Mouse (Mus musculus) ES-E14 (cell line): ENCODE data around the gene Olfr805. TPM values are rescaled to one million over a fixed set of nuclear protein-coding genes. Genes with fewer than 3 reads are reported as not detected.

Experiments
- DNase-seq: peaks from one replicate; pipeline ENCODE4 v3.0.0-alpha.2; 2013; ENCODE audit warnings: low read depth, low spot score
- H3K27ac ChIP-seq: 2 replicates; pipeline ENCODE4 v1.5.1; 2012; ENCODE audit warnings: low read depth, mild to moderate bottlenecking, low read length, moderate library complexity, mixed read lengths; ENCODE audit not compliant: poor library complexity, insufficient read depth, severe bottlenecking
- H3K36me3 ChIP-seq: 2 replicates; pipeline ENCODE4 v1.6.1; 2012; ENCODE audit warnings: mild to moderate bottlenecking, low read length, moderate library complexity, mixed read lengths; ENCODE audit not compliant: control insufficient read depth, poor library complexity, insufficient read depth, severe bottlenecking
- H3K4me1 ChIP-seq, 2 experiments: fragments of 150-350 bp in 1 of 2; sonication (generic) in 1 of 2; 2 replicates each; pipeline ENCODE4 v1.6.1; 2012; ENCODE audit warnings: low read length in 2 of 2, mild to moderate bottlenecking in 1 of 2, mixed read lengths in 1 of 2; ENCODE audit not compliant: control insufficient read depth in 2 of 2, insufficient read depth in 2 of 2, poor library complexity in 1 of 2
- H3K4me3 ChIP-seq, 2 experiments: fragments of 150-350 bp in 1 of 2; sonication (generic) in 1 of 2; 2 replicates each; pipeline ENCODE4 v1.5.1; 2012; ENCODE audit warnings: low read length in 2 of 2, low read depth in 1 of 2, mild to moderate bottlenecking in 1 of 2, mixed read lengths in 1 of 2; ENCODE audit not compliant: insufficient read depth in 1 of 2, poor library complexity in 1 of 2, severe bottlenecking in 1 of 2
- H3K9ac ChIP-seq: 2 replicates; pipeline ENCODE4 v1.6.1; 2012; ENCODE audit warnings: low read depth, mild to moderate bottlenecking, low read length, mixed read lengths; ENCODE audit not compliant: poor library complexity, insufficient read depth, severe bottlenecking
- H3K9me3 ChIP-seq: fragments of 150-350 bp; sonication (generic); 2 replicates; pipeline ENCODE4 v1.6.1; 2012; ENCODE audit warnings: low read depth, mild to moderate bottlenecking, low read length; ENCODE audit not compliant: control insufficient read depth, insufficient read depth
- CHD2 ChIP-seq: IDR thresholded peaks from 2 replicates; pipeline ENCODE4 v1.6.1; 2014; ENCODE audit warnings: mild to moderate bottlenecking, low read depth, low read length, inconsistent platforms
- HCFC1 ChIP-seq: IDR thresholded peaks from 2 replicates; pipeline ENCODE4 v1.6.1; 2012; ENCODE audit warnings: low read length, inconsistent platforms, borderline replicate concordance; ENCODE audit not compliant: insufficient read depth
- MAFK ChIP-seq: IDR thresholded peaks from 2 replicates; pipeline ENCODE4 v1.6.1; 2014; ENCODE audit warnings: mild to moderate bottlenecking, low read depth, low read length, inconsistent platforms; ENCODE audit not compliant: insufficient read depth
- ZC3H11A ChIP-seq: IDR thresholded peaks from 2 replicates; pipeline ENCODE4 v1.6.1; 2012; ENCODE audit warnings: low read depth, mild to moderate bottlenecking, inconsistent platforms, low read length, borderline replicate concordance
- ZNF384 ChIP-seq: IDR thresholded peaks from 2 replicates; pipeline ENCODE4 v1.6.1; 2012; ENCODE audit warnings: low read depth, low read length, inconsistent platforms
- in situ Hi-C, 2 experiments: fragments of 600-800 bp; cut with MboI; formaldehyde crosslinking; loops; one replicate each; pipeline ENCODE4 v1.15.1; 2025; ENCODE audit warnings: low sequenced_read_pairs in 2 of 2, inconsistent platforms in 1 of 2; ENCODE audit not compliant: unreplicated experiment in 2 of 2
- total RNA-seq: library from RNA; depleted of rRNA; stranded (reverse); fragments of 300-350 nt; gene quantifications from 2 replicates; pipeline ENCODE4 v1.2.3, GENCODE M21; 2012; rRNA removed

Gene Olfr805
- total RNA-seq, 1 experiment = not detected

GRCm38 (mm10) chr10:129741821-129742220 lies 12.6 kb upstream of the Olfr805 start, which contains the start of gene Olfr806:
Gene Olfr806, minus strand, starts transcription at chr10:129741921.
- H3K27ac ChIP-seq = no peak within 1 kb of the TSS
- no peak for DNase-seq
- no peak within 1 kb of the TSS for H3K9ac ChIP-seq
- in situ Hi-C loops = no loop called here
- TF ChIP-seq ZC3H11A (no peak), HCFC1 (no peak), ZNF384 (no peak), CHD2 (no peak), MAFK (no peak)
- no peaks in the 10 kb centered on the region for H3K9me3 ChIP-seq
- no peaks in the 10 kb centered on the region for H3K36me3 ChIP-seq
- H3K4me3 ChIP-seq = no peak within 1 kb of the TSS
- H3K4me1 ChIP-seq = no peaks in the 10 kb centered on the region

GRCm38 (mm10) chr10:129702910-129703309 lies 26.3 kb downstream of the Olfr805 start, which contains the start of gene Olfr804:
Gene Olfr804, plus strand, starts transcription at chr10:129703210.
- no peak within 1 kb of the TSS for H3K4me3 ChIP-seq
- H3K4me1 ChIP-seq = no peaks in the 10 kb centered on the region
- H3K27ac ChIP-seq = no peak within 1 kb of the TSS
- no peak for DNase-seq
- in situ Hi-C loops = no loop called here
- no peaks in the 10 kb centered on the region for H3K36me3 ChIP-seq
- no peaks in the 10 kb centered on the region for H3K9me3 ChIP-seq
- TF ChIP-seq HCFC1 = no peak
- no peak for TF ChIP-seq MAFK
- no peak for TF ChIP-seq ZC3H11A
- no peak for TF ChIP-seq CHD2
- TF ChIP-seq ZNF384 = no peak
- no peak within 1 kb of the TSS for H3K9ac ChIP-seq

DNA sequence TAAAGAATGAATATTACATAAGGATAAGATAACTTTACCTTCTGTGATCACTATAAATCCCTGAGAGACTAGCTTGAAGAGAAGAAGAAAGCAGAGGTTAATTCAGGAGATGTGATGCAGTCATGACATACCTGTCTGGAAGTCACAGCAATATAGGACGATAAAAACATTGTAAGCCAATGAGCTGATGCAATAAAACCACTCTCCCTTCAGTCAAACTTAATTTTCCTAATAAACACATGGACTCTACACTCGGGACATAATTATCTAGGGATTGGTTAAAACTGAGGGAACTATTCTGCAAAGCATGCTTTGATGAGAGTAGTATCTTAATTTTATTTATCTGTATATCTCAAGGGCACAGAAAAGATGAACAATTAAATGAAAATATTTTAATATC lies 35.0 kb downstream of the Olfr805 start, which contains the start of gene Olfr803:
TSS of gene Olfr803 (minus strand) at position 101 of the 400 bp plus-strand sequence.
- in situ Hi-C loops = no loop called here
- no peak for DNase-seq
- H3K9me3 ChIP-seq = no peaks in the 10 kb centered on the region
- H3K36me3 ChIP-seq = no peaks in the 10 kb centered on the region
- no peak within 1 kb of the TSS for H3K9ac ChIP-seq
- H3K4me3 ChIP-seq = no peak within 1 kb of the TSS
- H3K4me1 ChIP-seq = no peaks in the 10 kb centered on the region
- no peak within 1 kb of the TSS for H3K27ac ChIP-seq
- no peak for TF ChIP-seq ZNF384
- no peak for TF ChIP-seq MAFK
- no peak for TF ChIP-seq HCFC1
- no peak for TF ChIP-seq ZC3H11A
- TF ChIP-seq CHD2 = no peak

DNA sequence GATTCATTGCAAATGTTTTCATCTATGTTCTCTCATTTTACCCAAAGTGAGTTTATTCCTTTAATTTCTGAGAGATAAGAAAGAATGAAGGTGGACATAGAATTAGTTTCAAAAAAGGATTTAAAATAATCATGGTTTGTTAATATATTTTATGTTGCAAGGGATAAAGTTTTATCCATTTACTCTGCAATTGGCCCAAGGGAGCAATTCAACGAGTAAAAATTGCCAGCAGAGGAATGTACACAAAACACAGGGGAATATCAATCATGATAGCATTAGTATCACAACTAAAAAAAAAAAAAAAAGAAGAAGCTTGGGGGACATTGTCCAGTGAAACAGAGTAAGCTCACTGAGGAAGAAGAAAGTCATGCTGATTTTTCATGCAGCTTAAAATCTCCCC lies 41.1 kb downstream of the Olfr805 start, which contains the start of gene Olfr802:
TSS of gene Olfr802 (minus strand) at position 101 of the 400 bp plus-strand sequence.
- TF ChIP-seq HCFC1 (no peak), ZC3H11A (no peak), ZNF384 (no peak), MAFK (no peak), CHD2 (no peak)
- in situ Hi-C loops = no loop called here
- no peak within 1 kb of the TSS for H3K4me3 ChIP-seq
- no peak within 1 kb of the TSS for H3K27ac ChIP-seq
- no peaks in the 10 kb centered on the region for H3K4me1 ChIP-seq
- no peak for DNase-seq
- no peak within 1 kb of the TSS for H3K9ac ChIP-seq
- H3K9me3 ChIP-seq = no peaks in the 10 kb centered on the region
- H3K36me3 ChIP-seq = no peaks in the 10 kb centered on the region

DNA sequence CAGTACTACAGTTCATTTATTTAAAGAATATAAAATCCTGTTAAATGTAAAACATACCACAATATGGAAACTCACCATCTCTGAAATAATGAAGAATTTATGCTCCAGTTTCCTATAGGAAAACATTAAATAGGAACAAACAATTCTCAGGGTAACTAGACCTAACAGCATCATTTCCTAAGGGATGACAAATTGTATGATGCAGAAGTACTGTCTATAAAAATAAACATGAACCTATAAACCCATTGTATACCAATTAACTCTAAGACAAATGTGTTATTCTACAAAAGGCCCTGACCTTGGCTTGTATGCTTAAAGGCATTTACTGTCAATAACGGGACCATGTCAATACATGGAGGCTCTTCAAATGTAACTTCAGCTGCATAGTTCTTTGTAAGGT lies 55.4 kb downstream of the Olfr805 start, which contains the start of gene Olfr801:
TSS of gene Olfr801 (minus strand) at position 101 of the 400 bp plus-strand sequence.
- in situ Hi-C loops = no loop called here
- Histone ChIP-seq H3K9ac (no peak within 1 kb of the TSS), H3K4me3 (no peak within 1 kb of the TSS), H3K9me3 (no peaks in the 10 kb centered on the region), H3K4me1 (no peaks in the 10 kb centered on the region), H3K27ac (no peak within 1 kb of the TSS), H3K36me3 (no peaks in the 10 kb centered on the region)
- no peak for DNase-seq
- TF ChIP-seq ZNF384 = no peak
- TF ChIP-seq ZC3H11A = no peak
- TF ChIP-seq HCFC1 = no peak
- TF ChIP-seq CHD2 = no peak
- no peak for TF ChIP-seq MAFK

Other genes starting within 250 kb of the Olfr805 start
- gene Olfr789, start 244.6 kb downstream of the Olfr805 start, total RNA-seq = not detected in 2 replicates
- not detected in 2 replicates for gene Olfr790, start 230.9 kb downstream of the Olfr805 start, total RNA-seq
- not detected in 2 replicates for gene Olfr791, start 207.6 kb downstream of the Olfr805 start, total RNA-seq
- gene Olfr792, start 190.2 kb downstream of the Olfr805 start, total RNA-seq = not detected in 2 replicates
- not detected in 2 replicates for gene Olfr794, start 161.7 kb downstream of the Olfr805 start, total RNA-seq
- not detected in 2 replicates for gene Olfr796, start 116.8 kb downstream of the Olfr805 start, total RNA-seq
- gene Olfr798, start 101.4 kb downstream of the Olfr805 start, total RNA-seq = not detected in 2 replicates
- gene Olfr799, start 91.9 kb downstream of the Olfr805 start, total RNA-seq = not detected in 2 replicates
- not detected in 2 replicates for gene Olfr800, start 71.7 kb downstream of the Olfr805 start, total RNA-seq
- not detected in 2 replicates for gene Olfr801, start 55.5 kb downstream of the Olfr805 start, total RNA-seq
- gene Olfr802, start 41.2 kb downstream of the Olfr805 start, total RNA-seq = not detected in 2 replicates
- gene Olfr803, start 35.1 kb downstream of the Olfr805 start, total RNA-seq = not detected in 2 replicates
- not detected in 2 replicates for gene Olfr804, start 26.2 kb downstream of the Olfr805 start, total RNA-seq
- not detected in 2 replicates for gene Olfr806, start 12.5 kb upstream of the Olfr805 start, total RNA-seq
- not detected in 2 replicates for gene Olfr807, start 28.4 kb upstream of the Olfr805 start, total RNA-seq
- gene Olfr808, start 36.1 kb upstream of the Olfr805 start, total RNA-seq = not detected in 2 replicates
- not detected in 2 replicates for gene Olfr809, start 45.3 kb upstream of the Olfr805 start, total RNA-seq
- not detected in 2 replicates for gene Olfr810, start 65.5 kb upstream of the Olfr805 start, total RNA-seq
- not detected in 2 replicates for gene Olfr811, start 75.0 kb upstream of the Olfr805 start, total RNA-seq
- gene Olfr812, start 116.7 kb upstream of the Olfr805 start, total RNA-seq = not detected in 2 replicates
- gene Olfr813, start 126.0 kb upstream of the Olfr805 start, total RNA-seq = not detected in 2 replicates
- 0.22 and 0.26 TPM in 2 replicates for gene Olfr814, start 150.5 kb upstream of the Olfr805 start, total RNA-seq
- 0.58 and 0.63 TPM in 2 replicates for gene Olfr815, start 176.5 kb upstream of the Olfr805 start, total RNA-seq
- not detected in 2 replicates for gene Olfr816, start 186.2 kb upstream of the Olfr805 start, total RNA-seq
- not detected in 2 replicates for gene Olfr818, start 219.7 kb upstream of the Olfr805 start, total RNA-seq
- gene Olfr819, start 237.9 kb upstream of the Olfr805 start, total RNA-seq = not detected in 2 replicates
- gene Olfr247, start 246.8 kb upstream of the Olfr805 start, total RNA-seq = not detected in 2 replicates